Mouse (Mus musculus): ENCODE measurements around the gene Gm20671.

DNA sequence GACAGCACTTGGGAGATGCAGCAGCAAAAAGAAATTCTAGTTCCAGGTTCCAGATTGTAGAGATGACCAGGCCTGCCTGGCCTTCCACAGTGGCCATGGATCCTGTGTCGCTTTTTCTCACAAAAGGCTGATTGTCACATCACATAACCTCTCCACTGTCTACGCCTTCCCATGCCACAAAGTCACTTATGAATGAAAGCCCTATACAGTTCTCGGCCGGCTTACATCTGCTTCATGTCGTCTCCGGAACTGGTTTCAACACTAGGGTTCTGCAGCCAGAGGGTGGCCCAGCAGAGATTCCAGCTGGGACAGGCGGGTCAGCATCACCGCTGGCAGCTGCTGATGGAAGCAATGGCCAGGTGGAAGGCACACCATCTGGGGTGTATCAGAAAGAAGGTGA, 98.1 kb downstream of the Gm20671 start:
- TF ChIP-seq CTCF (IDR thresholded peaks at IDR 0.05; ENCODE audit: low read depth) (no peak), EP300 (IDR thresholded peaks at IDR 0.05; ENCODE audit: low read depth) (no peak)

Measured in heart, postnatal 0 days (tissue).